Mouse (Mus musculus) intestine, embryonic 14.5 days (tissue): Measurements from ENCODE around the gene Spred3. TPM values are rescaled to one million over a fixed set of nuclear protein-coding genes. Genes with fewer than 3 reads are reported as not detected.

Source experiments
- ATAC-seq: fragments of 200-750 bp; cut with Nextera tagmentation; replicated peaks from 2 replicates; pipeline ENCODE4 v1.8.0; 2017; ENCODE audit warnings: low read depth, moderate number of reproducible peaks, moderate TSS enrichment, moderate library complexity; ENCODE audit not compliant: low FRiP score, low TSS enrichment
- DNase-seq: peaks from one replicate; pipeline ENCODE4 v3.0.0-alpha.2; 2018; ENCODE audit warnings: low spot score
- H3K27ac ChIP-seq: fragments of 300-500 bp; sonication (generic); 2 replicates; pipeline ENCODE4 v1.5.1; 2014; ENCODE audit warnings: low read depth, mild to moderate bottlenecking, control low read depth
- H3K27me3 ChIP-seq: fragments of 300-500 bp; sonication (generic); replicated peaks from 2 replicates; pipeline ENCODE4 v1.6.1; 2014; ENCODE audit warnings: low read length, control low read depth; ENCODE audit not compliant: control insufficient read depth, insufficient read depth
- H3K36me3 ChIP-seq: fragments of 300-500 bp; sonication (generic); 2 replicates; pipeline ENCODE4 v1.6.1; 2014; ENCODE audit warnings: low read length, control low read depth; ENCODE audit not compliant: control insufficient read depth, insufficient read depth
- H3K4me1 ChIP-seq: fragments of 300-500 bp; sonication (generic); replicated peaks from 2 replicates; pipeline ENCODE4 v1.6.1; 2014; ENCODE audit warnings: low read length, control low read depth, mixed read lengths; ENCODE audit not compliant: control insufficient read depth, insufficient read depth
- H3K4me2 ChIP-seq: fragments of 300-500 bp; sonication (generic); 2 replicates; pipeline ENCODE4 v1.6.1; 2014; ENCODE audit warnings: low read length
- H3K4me3 ChIP-seq: fragments of 300-500 bp; sonication (generic); 2 replicates; pipeline ENCODE4 v1.5.1; 2014; ENCODE audit warnings: low read depth, low read length, control low read depth, mixed read lengths
- H3K9ac ChIP-seq: fragments of 300-500 bp; sonication (generic); 2 replicates; pipeline ENCODE4 v1.6.1; 2014; ENCODE audit warnings: mild to moderate bottlenecking, low read length
- H3K9me3 ChIP-seq: fragments of 300-500 bp; sonication (generic); 2 replicates; pipeline ENCODE4 v1.6.1; 2016; ENCODE audit warnings: low read length, control low read depth; ENCODE audit not compliant: control insufficient read depth
- WGBS: fragments of 180-500 bp; shearing (Covaris S2); extraction: QIAGEN DNeasy Blood & Tissue Kit; methylation state at CpG from one replicate; pipeline ENCODE4 v1.1.7; 2014; 5-methylcytosine and 5-hydroxymethylcytosine counted together
- polyA plus RNA-seq: library from polyadenylated mRNA; unstranded; fragments of >200 nt; fragmentation: Nextera tagmentation; extraction: Ambion mirVana; gene quantifications from 2 replicates; pipeline ENCODE4 v1.2.1, GENCODE M21; 2014

The Spred3 gene
- polyA plus RNA-seq, 1 experiment from 2014 or later: 4.7 TPM

GRCm38 (mm10) chr7:29162750-29163525 is 7.3 kb downstream of the Spred3 start:
- Histone ChIP-seq H3K27me3 (peaks cover 18% of the 10 kb centered on the region), H3K9ac (no peak overlapping the region), H3K4me3 (no peak overlapping the region), H3K4me1 (no peaks in the 10 kb centered on the region), H3K9me3 (no peaks in the 10 kb centered on the region), H3K36me3 (0 out of 2 replicates have a peak, but pooled peaks cover 3% of the 10 kb centered on the region), H3K27ac (no peak overlapping the region), H3K4me2 (no peak overlapping the region)
- peak; percentile 72 for DNase-seq
- ATAC-seq: peak; percentile 74
- WGBS: 15% methylated on average over 9 of the region's 9 CpGs

- H3K27ac ChIP-seq: no peak overlapping the region
- H3K9ac ChIP-seq: no peak overlapping the region
- ATAC-seq (no peak), DNase-seq (no peak)
- H3K9me3 ChIP-seq: no peaks in the 10 kb centered on the region
- no peak overlapping the region for H3K4me3 ChIP-seq
- peaks cover 14% of the 10 kb centered on the region for H3K27me3 ChIP-seq
- H3K36me3 ChIP-seq: 0 out of 2 replicates have a peak, but pooled peaks cover 3% of the 10 kb centered on the region
- no peaks in the 10 kb centered on the region for H3K4me1 ChIP-seq
- WGBS: 71% methylated on average over 5 of the region's 5 CpGs
- no peak overlapping the region for H3K4me2 ChIP-seq
Observed at GRCm38 (mm10) chr7:29162294-29162693, 7.9 kb downstream of the Spred3 start.

- peaks cover 5% of the 10 kb centered on the region; the same call in 1 of the 2 replicates for H3K9me3 ChIP-seq
- no peak for DNase-seq
- peaks cover 14% of the 10 kb centered on the region for H3K27me3 ChIP-seq
- H3K4me2 ChIP-seq: no peak overlapping the region
- no peak for ATAC-seq
- 3% methylated on average over 5 of the region's 5 CpGs for WGBS
- H3K4me3 ChIP-seq: no peak overlapping the region
- H3K36me3 ChIP-seq: no peaks in the 10 kb centered on the region
- no peak overlapping the region for H3K9ac ChIP-seq
- H3K4me1 ChIP-seq: no peaks in the 10 kb centered on the region; the same call in 1 of the 2 replicates
- no peak overlapping the region for H3K27ac ChIP-seq
Observed at GRCm38 (mm10) chr7:29158264-29158663, 11.9 kb downstream of the Spred3 start.

DNA sequence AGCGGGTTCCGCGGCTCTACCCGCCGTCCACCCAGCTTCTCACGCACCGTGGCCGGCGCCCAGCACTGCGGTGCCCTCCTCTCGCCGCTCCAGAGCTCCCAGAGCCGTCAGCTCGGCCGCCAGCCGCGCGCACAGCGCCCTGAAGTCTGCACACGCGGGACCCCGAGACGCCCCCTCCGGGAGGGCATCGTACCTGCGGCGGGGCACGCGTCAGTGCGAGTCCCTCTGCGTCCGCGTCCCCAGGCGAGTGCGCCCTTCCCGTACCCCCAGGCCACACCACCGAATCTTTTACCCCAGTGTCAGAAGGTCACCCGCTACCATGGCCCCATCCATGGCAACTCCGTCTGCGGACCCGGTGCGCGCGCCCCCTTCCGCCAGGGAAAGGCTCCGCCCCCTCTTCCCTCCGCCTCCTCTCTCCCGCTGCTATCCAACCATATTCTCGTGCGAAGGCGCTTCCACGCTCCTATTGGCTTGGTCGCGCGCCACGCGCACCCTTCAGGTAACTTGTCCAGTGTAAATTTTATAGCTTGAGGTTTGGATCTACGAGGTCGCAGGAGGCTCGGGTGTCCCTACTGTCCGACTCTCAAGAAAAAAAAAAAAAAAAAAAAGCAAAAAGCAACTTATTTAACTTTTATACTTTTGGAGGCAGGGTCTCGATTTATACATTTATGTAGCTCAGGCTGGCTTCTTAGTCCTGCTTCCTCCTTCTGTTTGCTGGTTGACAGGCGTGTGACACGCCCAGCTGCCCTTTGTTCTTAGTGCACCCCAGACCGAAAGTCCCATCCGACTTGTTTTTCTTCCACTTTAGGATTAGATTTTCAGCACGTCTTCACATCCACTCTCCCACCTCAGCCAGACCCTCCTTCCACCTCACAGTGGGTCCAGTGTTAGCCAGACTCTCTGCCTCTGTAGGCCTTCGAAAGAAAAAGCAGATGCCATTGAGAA is 14.1 kb downstream of the Spred3 start, which contains the start of gene Fam98c:
Fam98c (minus strand) TSS at position 397 of the 945 bp plus-strand sequence.
- Histone ChIP-seq H3K27me3 (peaks cover 14% of the 10 kb centered on the region), H3K4me2 (peak within 1 kb of the TSS; percentile 81), H3K9me3 (peaks cover 5% of the 10 kb centered on the region; the same call in 1 of the 2 replicates), H3K9ac (peak within 1 kb of the TSS; percentile 51), H3K4me1 (no peaks in the 10 kb centered on the region; the same call in 1 of the 2 replicates), H3K27ac (peak within 1 kb of the TSS; percentile 75), H3K36me3 (no peaks in the 10 kb centered on the region), H3K4me3 (peak within 1 kb of the TSS; percentile 71)
- peak; percentile 86 for ATAC-seq
- WGBS: 3% methylated on average over 66 of the region's 68 CpGs
- DNase-seq: peak; percentile 91

DNA sequence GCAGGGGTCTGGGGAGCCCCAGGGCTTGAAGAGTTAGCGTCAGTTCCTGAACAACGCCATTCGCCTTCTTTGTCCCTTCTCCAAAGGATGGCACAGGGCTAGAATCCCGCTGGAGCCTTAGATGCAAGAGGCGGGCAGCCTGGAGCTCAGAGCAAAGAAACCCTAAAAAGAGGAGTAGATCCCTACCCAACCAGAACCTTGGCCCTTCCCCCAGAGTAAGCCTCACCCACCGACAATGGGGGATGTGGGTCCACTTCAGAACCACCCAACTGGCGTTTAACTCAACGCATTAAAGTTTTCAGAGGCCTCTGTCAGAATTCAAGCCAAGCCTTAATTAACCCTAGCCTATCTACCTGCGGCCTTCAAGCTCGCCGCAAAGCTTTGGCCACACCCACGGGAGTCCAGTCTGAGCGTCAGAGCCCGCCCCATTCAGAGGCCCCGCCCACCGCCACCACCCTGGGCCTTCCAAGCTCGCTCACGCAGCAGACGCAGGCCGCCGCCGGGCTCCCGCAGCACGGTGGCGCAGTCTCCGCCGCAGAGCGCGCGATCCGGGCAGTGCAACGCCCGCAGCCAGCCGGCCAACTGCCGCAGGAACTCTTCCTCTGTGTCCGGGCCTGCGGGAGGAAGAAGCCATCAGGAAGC is 14.9 kb downstream of the Spred3 start:
- Histone ChIP-seq H3K4me3 (peak overlapping the region; percentile 71), H3K4me2 (peak overlapping the region; percentile 81), H3K27ac (peak overlapping the region; percentile 75), H3K27me3 (peaks cover 14% of the 10 kb centered on the region), H3K36me3 (no peaks in the 10 kb centered on the region), H3K9ac (peak overlapping the region; percentile 51), H3K9me3 (peaks cover 5% of the 10 kb centered on the region; the same call in 1 of the 2 replicates), H3K4me1 (no peaks in the 10 kb centered on the region; the same call in 1 of the 2 replicates)
- 7% methylated on average over 37 of the region's 37 CpGs for WGBS
- peak; percentile 93 for DNase-seq
- peak; percentile 89 for ATAC-seq

DNA sequence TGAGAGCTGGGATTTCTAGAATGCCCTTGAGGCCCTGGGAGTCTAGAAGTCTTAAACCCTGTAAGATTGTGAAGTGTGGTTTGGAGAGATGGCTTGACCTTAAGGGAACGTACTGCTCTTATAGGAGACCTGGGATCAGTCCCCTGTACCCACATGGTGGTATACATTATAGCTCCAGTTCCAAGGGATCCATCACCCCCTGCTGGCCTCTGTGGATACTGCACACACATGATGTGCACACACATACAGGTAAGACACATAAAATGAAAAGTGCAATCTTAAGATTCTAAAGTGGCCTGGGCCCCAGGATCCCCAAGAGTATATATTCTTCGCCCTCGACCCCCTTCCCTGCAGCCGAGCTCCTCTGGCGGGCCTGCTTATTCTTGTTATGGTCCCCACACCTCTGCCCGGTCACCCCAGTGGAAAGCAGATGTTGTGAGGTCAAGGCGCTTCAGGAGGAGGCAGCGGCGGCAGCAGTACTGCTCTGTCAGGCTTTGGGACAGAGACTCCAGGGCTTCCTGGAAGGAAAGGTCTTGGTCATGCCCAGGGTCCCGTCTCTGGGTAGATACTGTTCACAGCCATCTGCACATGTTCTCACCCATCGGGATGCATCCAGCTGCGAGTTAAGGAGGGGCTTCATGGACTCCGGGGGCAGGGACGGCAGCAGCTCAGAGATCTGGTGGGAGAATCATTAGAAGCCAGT is 16.0 kb downstream of the Spred3 start:
- DNase-seq (no peak), ATAC-seq (no peak)
- WGBS: 94% methylated on average over 14 of the region's 14 CpGs
- no peak overlapping the region for H3K4me3 ChIP-seq
- H3K27me3 ChIP-seq: peaks cover 10% of the 10 kb centered on the region
- no peak overlapping the region for H3K4me2 ChIP-seq
- H3K9ac ChIP-seq: no peak overlapping the region
- H3K4me1 ChIP-seq: no peaks in the 10 kb centered on the region; the same call in 1 of the 2 replicates
- H3K9me3 ChIP-seq: peaks cover 5% of the 10 kb centered on the region; the same call in 1 of the 2 replicates
- no peak overlapping the region for H3K27ac ChIP-seq
- no peaks in the 10 kb centered on the region for H3K36me3 ChIP-seq

DNA sequence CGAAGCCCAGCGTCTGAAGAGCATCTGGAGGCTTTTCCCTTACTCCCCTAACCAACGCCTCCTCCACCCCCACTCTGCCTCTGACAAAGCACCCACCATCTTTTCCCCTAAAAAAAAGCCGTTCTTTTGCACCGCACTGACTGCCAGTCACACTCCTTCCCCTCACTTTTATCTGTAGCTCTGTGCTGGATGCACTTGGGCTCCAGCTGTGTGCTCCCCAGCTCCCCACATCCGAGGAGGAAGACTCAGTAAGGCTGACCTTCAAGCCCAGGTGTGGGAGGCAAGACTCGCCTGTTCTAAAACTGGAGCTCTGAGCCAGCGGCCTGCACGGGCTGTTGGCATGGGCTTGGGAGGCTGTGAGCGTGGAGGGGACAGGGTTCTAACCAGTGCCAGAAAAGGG is 18.7 kb downstream of the Spred3 start:
- 63% methylated on average over 10 of the region's 10 CpGs for WGBS

More for the DNA sequence above, 18.7 kb downstream of the Spred3 start:
- ATAC-seq (no peak), DNase-seq (no peak)
- no peaks in the 10 kb centered on the region for H3K36me3 ChIP-seq
- no peak overlapping the region for H3K27ac ChIP-seq
- peaks cover 5% of the 10 kb centered on the region; the same call in 1 of the 2 replicates for H3K9me3 ChIP-seq
- H3K4me1 ChIP-seq: no peaks in the 10 kb centered on the region
- H3K4me3 ChIP-seq: no peak overlapping the region
- H3K27me3 ChIP-seq: no peaks in the 10 kb centered on the region
- H3K9ac ChIP-seq: no peak overlapping the region
- no peak overlapping the region for H3K4me2 ChIP-seq
